Mouse (Mus musculus): ENCODE measurements around the gene 3110018I06Rik.

GRCm38 (mm10) chr12:107496924-107497323 lies 8.5 kb downstream of the 3110018I06Rik start:
- TF ChIP-seq FLI1 (IDR thresholded peaks at IDR 0.05; ENCODE audit: low read length) (no peak), GATA1 (IDR thresholded peaks at IDR 0.05; ENCODE audit: borderline replicate concordance, low read length) (no peak)
